Mouse (Mus musculus): ENCODE measurements at regions not wholly inside any gene's neighbourhood (a gene's known extent, or its start where the extent isn't known, plus 50 kb on each side); places are given as distances from the start of the nearest gene placed in this dataset.

DNA sequence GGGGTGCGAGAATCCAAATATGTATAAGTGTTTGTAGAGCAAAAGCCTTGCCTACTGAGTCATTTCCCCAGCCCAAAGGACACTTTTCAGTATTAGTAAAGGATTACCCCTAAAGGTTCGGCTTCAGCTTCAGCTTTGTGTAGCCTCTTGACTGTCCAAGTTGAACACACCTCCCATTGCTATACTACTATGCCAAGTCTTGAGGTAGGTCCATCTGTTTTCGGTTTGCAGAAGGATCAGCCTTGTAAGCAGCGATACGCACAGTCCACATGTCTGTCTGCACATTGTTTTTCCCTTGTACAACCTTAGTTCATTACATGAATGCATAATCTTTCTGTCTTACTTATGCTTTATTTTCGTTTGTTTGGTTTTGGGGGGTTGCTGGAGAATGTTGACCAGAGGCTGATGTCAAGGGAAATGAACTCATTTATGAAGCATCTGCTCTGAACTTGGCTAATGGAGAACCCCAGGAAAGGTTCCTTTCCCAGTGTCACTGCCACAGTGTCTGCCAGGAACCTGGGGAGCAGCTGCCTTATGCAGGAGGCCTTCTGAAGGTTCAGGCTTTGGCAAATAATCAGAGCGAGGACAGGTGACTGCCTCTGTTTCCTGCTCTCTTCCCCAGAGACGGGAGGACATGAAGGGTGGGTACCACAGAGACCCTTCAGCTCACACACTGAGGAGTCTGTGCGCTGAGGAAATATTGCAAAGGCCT, 594.8 kb downstream of the Tmem114 start:
- Histone ChIP-seq H3K4me3 (no peak overlapping the region), H3K27me3 (ENCODE audit: low read depth, poor library complexity, severe bottlenecking) (no peaks in the 10 kb centered on the region), H3K9me3 (replicated peaks) (no peaks in the 10 kb centered on the region), H3K4me1 (no peaks in the 10 kb centered on the region), H3K36me3 (no peaks in the 10 kb centered on the region), H3K27ac (no peak overlapping the region)
- WGBS, result 90% methylated on average over 9 of the region's 9 CpGs
- no peak for DNase-seq (ENCODE audit: low spot score)

DNA sequence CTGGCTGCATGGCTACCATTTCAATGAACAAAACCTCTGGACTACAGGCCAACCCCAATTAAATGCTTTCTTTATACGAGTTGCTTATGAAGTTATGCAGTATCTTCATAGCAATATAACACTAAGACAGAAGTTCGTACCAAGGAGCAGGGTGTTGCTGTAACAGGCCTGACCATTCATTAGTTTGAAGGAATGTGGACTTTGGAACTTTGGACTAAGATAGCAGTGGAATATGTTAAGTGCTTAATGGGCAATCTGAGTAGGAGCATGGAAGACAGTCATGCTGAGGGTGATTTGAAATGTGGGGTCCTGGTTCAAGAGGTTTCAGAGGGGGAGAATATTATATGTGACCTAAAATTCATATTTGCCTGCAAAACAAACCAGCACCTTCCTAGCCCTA, 623.8 kb downstream of the Tmem114 start:
- no peaks in the 10 kb centered on the region for H3K27me3 ChIP-seq (ENCODE audit: low read depth, poor library complexity, severe bottlenecking)

GRCm38 (mm10) chr16:7797176-7797786, 627.7 kb downstream of the Tmem114 start:
- no peaks in the 10 kb centered on the region for H3K4me1 ChIP-seq
- no peaks in the 10 kb centered on the region for H3K27me3 ChIP-seq (ENCODE audit: low read depth, poor library complexity, severe bottlenecking)
- H3K9me3 ChIP-seq (replicated peaks), result no peaks in the 10 kb centered on the region
- H3K27ac ChIP-seq, result no peak overlapping the region
- H3K36me3 ChIP-seq, result no peaks in the 10 kb centered on the region
- no peak for DNase-seq (ENCODE audit: low spot score)
- WGBS, result 69% methylated on average over 8 of the region's 8 CpGs
- H3K4me3 ChIP-seq, result no peak overlapping the region

More for the DNA sequence above, 623.8 kb downstream of the Tmem114 start:
- Histone ChIP-seq H3K9me3 (replicated peaks) (no peaks in the 10 kb centered on the region), H3K27ac (no peak overlapping the region), H3K4me1 (no peaks in the 10 kb centered on the region), H3K36me3 (no peaks in the 10 kb centered on the region), H3K4me3 (no peak overlapping the region)
- 86% methylated on average over 2 of the region's 2 CpGs for WGBS
- no peak for DNase-seq (ENCODE audit: low spot score)

DNA sequence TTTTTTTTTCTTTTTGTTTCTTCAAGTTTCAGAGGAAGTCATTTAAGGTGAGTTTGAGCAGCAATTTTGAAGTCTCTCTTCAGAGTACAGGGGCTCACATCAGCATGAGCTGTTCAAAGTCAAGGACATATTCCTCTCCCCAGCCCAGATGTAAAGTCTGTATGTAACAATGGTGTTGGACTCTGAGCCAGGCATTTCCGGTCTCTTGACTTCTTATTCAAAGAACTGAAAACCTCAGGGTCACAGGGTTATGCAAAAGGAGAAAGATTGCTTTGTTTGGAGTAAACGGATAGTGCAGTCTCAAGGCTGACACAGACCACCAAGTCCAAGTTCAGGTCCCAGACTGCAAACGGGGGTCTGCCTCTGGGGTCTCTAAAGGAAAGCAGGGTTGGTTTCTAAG, 629.4 kb downstream of the Tmem114 start:
- Histone ChIP-seq H3K27ac (no peak overlapping the region), H3K4me3 (no peak overlapping the region), H3K36me3 (no peaks in the 10 kb centered on the region), H3K9me3 (replicated peaks) (no peaks in the 10 kb centered on the region), H3K27me3 (ENCODE audit: low read depth, poor library complexity, severe bottlenecking) (no peaks in the 10 kb centered on the region), H3K4me1 (no peaks in the 10 kb centered on the region)
- 82% methylated on average over 3 of the region's 3 CpGs for WGBS
- no peak for DNase-seq (ENCODE audit: low spot score)

DNA sequence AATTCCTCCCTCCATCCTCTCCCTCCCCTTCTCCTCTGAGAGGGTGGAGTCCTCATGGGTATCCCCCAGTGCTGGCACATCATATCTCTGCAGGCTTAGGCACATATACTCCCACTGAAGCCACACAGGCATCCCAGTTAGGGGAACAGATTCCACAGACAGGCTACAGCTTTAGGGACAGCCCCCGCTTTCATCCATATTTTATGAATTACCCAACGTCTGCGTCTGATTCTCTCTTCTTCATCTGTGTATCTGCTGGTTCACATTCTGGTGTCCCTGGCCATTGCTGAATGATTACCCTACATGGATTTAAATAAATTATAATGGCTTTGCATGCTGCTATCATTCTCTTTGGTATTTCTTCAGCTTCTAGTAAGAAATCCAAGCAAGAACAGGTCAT, 632.4 kb downstream of the Tmem114 start:
- Histone ChIP-seq H3K4me1 (no peaks in the 10 kb centered on the region), H3K27ac (no peak overlapping the region), H3K36me3 (no peaks in the 10 kb centered on the region), H3K9me3 (replicated peaks) (no peaks in the 10 kb centered on the region), H3K4me3 (no peak overlapping the region), H3K27me3 (ENCODE audit: low read depth, poor library complexity, severe bottlenecking) (no peaks in the 10 kb centered on the region)
- WGBS, result 90% methylated on average over 3 of the region's 3 CpGs
- no peak for DNase-seq (ENCODE audit: low spot score)

DNA sequence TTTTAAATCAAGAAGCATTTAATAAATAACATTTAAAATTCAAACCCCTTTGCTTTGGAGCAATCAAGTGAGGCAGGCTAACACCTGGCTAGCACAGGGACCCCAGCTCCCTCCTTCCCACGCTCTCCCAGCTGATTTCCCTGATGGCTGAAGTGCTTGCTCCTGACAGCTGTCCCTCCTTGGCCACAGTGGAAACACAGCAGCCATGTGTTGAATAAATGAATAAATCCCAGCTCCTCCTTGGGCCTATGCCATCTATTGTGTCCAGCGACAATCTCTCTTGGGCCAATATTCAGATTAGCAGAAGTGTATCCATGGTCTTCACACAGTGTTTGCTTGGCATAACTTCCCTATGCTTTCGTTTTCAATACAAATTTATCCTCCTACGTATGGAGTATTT, 634.7 kb downstream of the Tmem114 start:
- DNase-seq (ENCODE audit: low spot score), result no peak
- WGBS, result 95% methylated on average over 4 of the region's 4 CpGs
- Histone ChIP-seq H3K4me3 (no peak overlapping the region), H3K27me3 (ENCODE audit: low read depth, poor library complexity, severe bottlenecking) (no peaks in the 10 kb centered on the region), H3K4me1 (no peaks in the 10 kb centered on the region), H3K27ac (no peak overlapping the region), H3K9me3 (replicated peaks) (no peaks in the 10 kb centered on the region), H3K36me3 (no peaks in the 10 kb centered on the region)

- H3K36me3 ChIP-seq, result no peaks in the 10 kb centered on the region
- no peak for DNase-seq (ENCODE audit: low spot score)
- H3K4me3 ChIP-seq, result no peak overlapping the region
- no peaks in the 10 kb centered on the region for H3K4me1 ChIP-seq
- 87% methylated on average over 2 of the region's 2 CpGs for WGBS
- H3K27me3 ChIP-seq (ENCODE audit: low read depth, poor library complexity, severe bottlenecking), result no peaks in the 10 kb centered on the region
- H3K27ac ChIP-seq, result no peak overlapping the region
- no peaks in the 10 kb centered on the region for H3K9me3 ChIP-seq (replicated peaks)
Observed at GRCm38 (mm10) chr16:7788209-7788608, 636.7 kb downstream of the Tmem114 start.

DNA sequence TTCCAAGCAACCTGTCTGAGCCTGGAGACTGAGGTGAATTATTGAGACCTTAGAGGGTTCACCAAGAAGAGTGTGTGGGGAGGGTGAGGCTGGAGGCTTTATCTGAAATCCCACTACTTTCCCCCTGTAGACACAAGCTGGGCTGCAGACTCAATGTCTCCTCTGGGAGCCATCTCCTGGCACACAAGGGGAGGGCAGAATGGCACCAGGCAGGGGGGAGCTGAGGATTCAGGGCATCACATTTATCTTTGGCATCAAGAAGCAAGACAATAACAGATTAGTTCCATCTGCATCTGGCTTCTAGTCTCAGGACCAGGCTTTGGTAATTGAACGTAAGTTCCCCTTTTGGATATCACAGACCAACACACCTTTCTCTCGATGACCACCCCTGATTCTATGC, 643.4 kb downstream of the Tmem114 start:
- WGBS, result 87% methylated on average over 2 of the region's 2 CpGs
- Histone ChIP-seq H3K4me1 (no peaks in the 10 kb centered on the region), H3K27ac (no peak overlapping the region), H3K9me3 (replicated peaks) (no peaks in the 10 kb centered on the region), H3K36me3 (no peaks in the 10 kb centered on the region), H3K4me3 (no peak overlapping the region), H3K27me3 (ENCODE audit: low read depth, poor library complexity, severe bottlenecking) (no peaks in the 10 kb centered on the region)
- no peak for DNase-seq (ENCODE audit: low spot score)

GRCm38 (mm10) chr16:7775635-7776034, 649.3 kb downstream of the Tmem114 start:
- no peak for DNase-seq (ENCODE audit: low spot score)
- 91% methylated on average over 3 of the region's 3 CpGs for WGBS
- H3K36me3 ChIP-seq, result no peaks in the 10 kb centered on the region

GRCm38 (mm10) chr16:7768433-7768832, 656.5 kb downstream of the Tmem114 start:
- Histone ChIP-seq H3K4me3 (no peak overlapping the region), H3K27me3 (ENCODE audit: low read depth, poor library complexity, severe bottlenecking) (no peaks in the 10 kb centered on the region), H3K27ac (no peak overlapping the region), H3K36me3 (no peaks in the 10 kb centered on the region), H3K4me1 (no peaks in the 10 kb centered on the region), H3K9me3 (replicated peaks) (no peaks in the 10 kb centered on the region)
- WGBS, result 68% methylated on average over 1 of the region's 1 CpGs
- DNase-seq (ENCODE audit: low spot score), result no peak

More at GRCm38 (mm10) chr16:7775635-7776034, 649.3 kb downstream of the Tmem114 start:
- Histone ChIP-seq H3K4me1 (no peaks in the 10 kb centered on the region), H3K27ac (no peak overlapping the region), H3K4me3 (no peak overlapping the region), H3K9me3 (replicated peaks) (no peaks in the 10 kb centered on the region), H3K27me3 (ENCODE audit: low read depth, poor library complexity, severe bottlenecking) (no peaks in the 10 kb centered on the region)

GRCm38 (mm10) chr16:7767691-7768090, 657.2 kb downstream of the Tmem114 start:
- no peak overlapping the region for H3K4me3 ChIP-seq
- no peaks in the 10 kb centered on the region for H3K27me3 ChIP-seq (ENCODE audit: low read depth, poor library complexity, severe bottlenecking)
- WGBS, result 92% methylated on average over 4 of the region's 4 CpGs
- H3K4me1 ChIP-seq, result no peaks in the 10 kb centered on the region
- H3K9me3 ChIP-seq (replicated peaks), result no peaks in the 10 kb centered on the region
- DNase-seq (ENCODE audit: low spot score), result no peak
- H3K36me3 ChIP-seq, result no peaks in the 10 kb centered on the region
- no peak overlapping the region for H3K27ac ChIP-seq

DNA sequence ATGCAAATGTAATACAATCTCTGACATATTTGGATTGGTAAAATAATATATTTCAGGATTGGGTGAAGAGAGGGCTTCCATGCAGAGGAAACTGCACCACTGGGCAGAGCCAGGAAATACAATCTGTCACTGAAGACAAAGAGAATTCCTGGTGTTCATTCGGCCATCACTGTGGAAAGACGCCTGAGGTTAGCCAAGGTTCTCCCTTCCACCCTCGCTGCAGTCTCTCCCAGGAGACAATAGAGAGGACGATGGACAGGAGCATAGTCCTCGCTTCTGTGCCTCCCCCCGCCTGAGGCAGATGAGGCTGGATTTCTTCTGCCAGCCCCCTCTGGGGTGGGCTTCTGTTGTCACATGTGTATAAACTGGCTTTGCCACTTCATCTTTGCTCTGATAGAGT, 660.6 kb downstream of the Tmem114 start:
- WGBS, result 74% methylated on average over 6 of the region's 6 CpGs
- Histone ChIP-seq H3K4me1 (no peaks in the 10 kb centered on the region), H3K9me3 (replicated peaks) (no peaks in the 10 kb centered on the region), H3K27me3 (ENCODE audit: low read depth, poor library complexity, severe bottlenecking) (no peaks in the 10 kb centered on the region), H3K27ac (no peak overlapping the region), H3K4me3 (no peak overlapping the region), H3K36me3 (no peaks in the 10 kb centered on the region)
- DNase-seq (ENCODE audit: low spot score), result no peak

- H3K27me3 ChIP-seq (ENCODE audit: low read depth, poor library complexity, severe bottlenecking), result no peaks in the 10 kb centered on the region
- H3K4me3 ChIP-seq, result no peak overlapping the region
- DNase-seq (ENCODE audit: low spot score), result no peak
- no peaks in the 10 kb centered on the region for H3K9me3 ChIP-seq (replicated peaks)
- 0 out of 2 replicates have a peak, but pooled peaks cover 5% of the 10 kb centered on the region for H3K4me1 ChIP-seq
- WGBS, result 79% methylated on average over 2 of the region's 2 CpGs
- H3K27ac ChIP-seq, result no peak overlapping the region
- H3K36me3 ChIP-seq, result no peaks in the 10 kb centered on the region
Observed at GRCm38 (mm10) chr16:7728186-7728585, 696.8 kb downstream of the Tmem114 start.

All from limb, embryonic 10.5 days (tissue).